Mouse (Mus musculus) cerebellum, adult 11-12 months (tissue): ENCODE results near the gene Foxc1.

Experiments
- DNase-seq: peaks from one replicate; pipeline ENCODE4 v3.0.0; 2022

Foxc1 gene

GRCm38 (mm10) chr13:31849258-31849971 is 43.0 kb downstream of the Foxc1 start:
- no peak for DNase-seq

- no peak for DNase-seq
Measured at GRCm38 (mm10) chr13:31853564-31853963, 47.1 kb downstream of the Foxc1 start.

GRCm38 (mm10) chr13:31854000-31854399 is 47.6 kb downstream of the Foxc1 start:
- no peak for DNase-seq

- no peak for DNase-seq
Measured at GRCm38 (mm10) chr13:31860200-31860599, 53.8 kb downstream of the Foxc1 start.
